Mouse (Mus musculus) CH12.LX (cell line): Measurements from ENCODE around the gene Stk39. TPM values are rescaled to one million over a fixed set of nuclear protein-coding genes. Genes with fewer than 3 reads are reported as not detected.

Experiments
- DNase-seq: peaks from one replicate; pipeline ENCODE4 v3.0.0-alpha.2; 2013; ENCODE audit errors: extremely low read depth
- H3K27ac ChIP-seq: 2 replicates; pipeline ENCODE4 v1.5.1; 2012; ENCODE audit warnings: low read depth, mild to moderate bottlenecking, control low read depth, moderate library complexity; ENCODE audit not compliant: insufficient read depth
- H3K27me3 ChIP-seq: replicated peaks from 2 replicates; pipeline ENCODE3; 2012; ENCODE audit warnings: inconsistent platforms
- H3K36me3 ChIP-seq, 2 experiments: replicated peaks in 1 of 2; 2 replicates each; pipeline versions ENCODE3 to v1.6.1; 2012; ENCODE audit warnings: inconsistent platforms in 1 of 2, low read length in 1 of 2, mild to moderate bottlenecking in 1 of 2, mixed read lengths in 1 of 2, moderate library complexity in 1 of 2; ENCODE audit not compliant: control insufficient read depth in 1 of 2, insufficient read depth in 1 of 2
- H3K4me1 ChIP-seq, 2 experiments: 2 replicates each; pipeline ENCODE4 v1.6.1; 2012; ENCODE audit warnings: inconsistent platforms in 1 of 2, moderate library complexity in 1 of 2; ENCODE audit not compliant: insufficient read depth in 2 of 2, control insufficient read depth in 1 of 2
- H3K4me2 ChIP-seq: 2 replicates; pipeline ENCODE4 v1.6.1; 2012; ENCODE audit warnings: low read depth, mild to moderate bottlenecking, control low read depth; ENCODE audit not compliant: poor library complexity, insufficient read depth, severe bottlenecking
- H3K4me3 ChIP-seq, 3 experiments: fragments of 150-350 bp in 1 of 3; sonication (generic) in 1 of 3; replicated peaks in 1 of 3; 2 replicates each; pipeline versions ENCODE3 to v1.5.1; 2011 to 2012; ENCODE audit warnings: low read depth in 2 of 3, low read length in 2 of 3, mild to moderate bottlenecking in 2 of 3, moderate library complexity in 2 of 3, control low read depth in 1 of 3, improper control_type of control experiment in 1 of 3, inconsistent platforms in 1 of 3, mixed read lengths in 1 of 3; ENCODE audit not compliant: poor library complexity in 1 of 3
- H3K79me2 ChIP-seq: replicated peaks from 2 replicates; pipeline ENCODE4 v1.6.1; 2012; ENCODE audit warnings: mild to moderate bottlenecking, moderate library complexity; ENCODE audit not compliant: control insufficient read depth, poor library complexity, insufficient read depth, severe bottlenecking; ENCODE audit errors: extremely low read depth
- H3K9ac ChIP-seq: 2 replicates; pipeline ENCODE4 v1.6.1; 2012; ENCODE audit warnings: low read depth, mild to moderate bottlenecking, control low read depth, moderate library complexity; ENCODE audit not compliant: insufficient read depth
- H3K9me3 ChIP-seq: replicated peaks from 2 replicates; pipeline ENCODE3; 2012; ENCODE audit warnings: low read length, inconsistent platforms, mixed read lengths
- BHLHE40 ChIP-seq: IDR thresholded peaks from 2 replicates; pipeline ENCODE4 v1.6.1; 2011; ENCODE audit warnings: mild to moderate bottlenecking, low read depth, low read length, improper control_type of control experiment
- CHD1 ChIP-seq: IDR thresholded peaks from 2 replicates; pipeline ENCODE4 v1.6.1; 2012; ENCODE audit warnings: low read depth, low read length, improper control_type of control experiment, inconsistent platforms
- CTCF ChIP-seq, 2 experiments: IDR thresholded peaks in 1 of 2; conservative IDR thresholded peaks in 1 of 2; 2 replicates each; pipeline ENCODE4 v1.5.1; 2011 to 2012; ENCODE audit warnings: low read depth in 2 of 2, low read length in 2 of 2, improper control_type of control experiment in 1 of 2, inconsistent platforms in 1 of 2, mild to moderate bottlenecking in 1 of 2, moderate library complexity in 1 of 2
- E2F4 ChIP-seq: IDR thresholded peaks from 2 replicates; pipeline ENCODE4 v1.6.1; 2011; ENCODE audit warnings: low read depth, low read length, improper control_type of control experiment; ENCODE audit not compliant: insufficient replicate concordance
- ELF1 ChIP-seq: IDR thresholded peaks from 2 replicates; pipeline ENCODE4 v1.6.1; 2014; ENCODE audit warnings: low read depth, mild to moderate bottlenecking, inconsistent platforms, low read length, improper control_type of control experiment
- EP300 ChIP-seq: IDR thresholded peaks from 2 replicates; pipeline ENCODE4 v1.6.1; 2011; ENCODE audit warnings: low read length, improper control_type of control experiment
- ETS1 ChIP-seq: conservative IDR thresholded peaks from 2 replicates; pipeline ENCODE4 v1.6.1; 2012; ENCODE audit warnings: low read depth, mild to moderate bottlenecking, inconsistent platforms, low read length, improper control_type of control experiment, moderate library complexity
- HCFC1 ChIP-seq: IDR thresholded peaks from 2 replicates; pipeline ENCODE4 v1.6.1; 2012; ENCODE audit warnings: low read depth, mild to moderate bottlenecking, inconsistent platforms, low read length, improper control_type of control experiment
- IRF4 ChIP-seq: IDR thresholded peaks from 2 replicates; pipeline ENCODE4 v1.6.1; 2014; ENCODE audit warnings: low read depth, mild to moderate bottlenecking, inconsistent platforms, low read length, improper control_type of control experiment
- JUND ChIP-seq: conservative IDR thresholded peaks from 2 replicates; pipeline ENCODE4 v1.6.1; 2011; ENCODE audit warnings: low read depth, low read length, improper control_type of control experiment
- KAT2A ChIP-seq: IDR thresholded peaks from 2 replicates; pipeline ENCODE4 v1.6.1; 2012; ENCODE audit warnings: low read length, improper control_type of control experiment, inconsistent platforms; ENCODE audit not compliant: insufficient replicate concordance
- MAFK ChIP-seq: IDR thresholded peaks from 2 replicates; pipeline ENCODE4 v1.6.1; 2011; ENCODE audit warnings: low read length, improper control_type of control experiment; ENCODE audit not compliant: insufficient replicate concordance
- MEF2A ChIP-seq: IDR thresholded peaks from 2 replicates; pipeline ENCODE4 v1.6.1; 2014; ENCODE audit warnings: low read depth, mild to moderate bottlenecking, inconsistent platforms, low read length, improper control_type of control experiment, borderline replicate concordance
- MXI1 ChIP-seq: IDR thresholded peaks from 2 replicates; pipeline ENCODE4 v1.6.1; 2011; ENCODE audit warnings: mild to moderate bottlenecking, low read depth, low read length, improper control_type of control experiment
- MYC ChIP-seq: IDR thresholded peaks from 2 replicates; pipeline ENCODE4 v1.6.1; 2011; ENCODE audit warnings: low read depth, mild to moderate bottlenecking, improper control_type of control experiment, low read length
- NELFE ChIP-seq: IDR thresholded peaks from 2 replicates; pipeline ENCODE4 v1.6.1; 2011; ENCODE audit warnings: low read depth, low read length, improper control_type of control experiment
- PAX5 ChIP-seq: IDR thresholded peaks from 2 replicates; pipeline ENCODE4 v1.6.1; 2012; ENCODE audit warnings: low read length, inconsistent platforms, mixed read lengths
- RAD21 ChIP-seq: IDR thresholded peaks from 2 replicates; pipeline ENCODE4 v1.6.1; 2011; ENCODE audit warnings: low read depth, mild to moderate bottlenecking, low read length, improper control_type of control experiment, moderate library complexity
- RCOR1 ChIP-seq: conservative IDR thresholded peaks from 2 replicates; pipeline ENCODE4 v1.6.1; 2012; ENCODE audit warnings: low read depth, mild to moderate bottlenecking, inconsistent platforms, low read length, improper control_type of control experiment
- SMC3 ChIP-seq: IDR thresholded peaks from 2 replicates; pipeline ENCODE4 v1.6.1; 2011; ENCODE audit warnings: low read depth, low read length, improper control_type of control experiment
- TBP ChIP-seq: conservative IDR thresholded peaks from 2 replicates; pipeline ENCODE4 v1.6.1; 2011; ENCODE audit warnings: low read depth, low read length, improper control_type of control experiment
- TCF12 ChIP-seq: IDR thresholded peaks from 2 replicates; pipeline ENCODE4 v1.6.1; 2014; ENCODE audit warnings: low read depth, mild to moderate bottlenecking, inconsistent platforms, low read length, improper control_type of control experiment
- USF1 ChIP-seq: IDR thresholded peaks from 2 replicates; pipeline ENCODE4 v1.6.1; 2014; ENCODE audit warnings: low read depth, mild to moderate bottlenecking, inconsistent platforms, low read length, improper control_type of control experiment
- USF2 ChIP-seq: conservative IDR thresholded peaks from 2 replicates; pipeline ENCODE4 v1.6.1; 2011; ENCODE audit warnings: low read depth, low read length, improper control_type of control experiment
- ZC3H11A ChIP-seq: IDR thresholded peaks from 2 replicates; pipeline ENCODE4 v1.6.1; 2012; ENCODE audit warnings: low read depth, mild to moderate bottlenecking, inconsistent platforms, low read length, improper control_type of control experiment
- ZKSCAN1 ChIP-seq: IDR thresholded peaks from 2 replicates; pipeline ENCODE4 v1.6.1; 2012; ENCODE audit warnings: low read depth, inconsistent platforms, low read length, improper control_type of control experiment, borderline replicate concordance
- ZMIZ1 ChIP-seq: IDR thresholded peaks from 2 replicates; pipeline ENCODE4 v1.6.1; 2012; ENCODE audit warnings: low read depth, mild to moderate bottlenecking, inconsistent platforms, low read length, improper control_type of control experiment
- ZNF384 ChIP-seq: IDR thresholded peaks from 2 replicates; pipeline ENCODE4 v1.6.1; 2012; ENCODE audit warnings: low read depth, low read length, improper control_type of control experiment, inconsistent platforms
- dilution Hi-C: fragments of 300-500 bp; cut with MboI; formaldehyde crosslinking; loops from 2 replicates; pipeline ENCODE4 v1.14.3; 2020; ENCODE audit warnings: low sequenced_read_pairs; ENCODE audit not compliant: extremely low pct_unique_long_range_greater_than_20kb, extremely low pct_ligation_motif_present
- in situ Hi-C: fragments of 300-500 bp; cut with MboI; formaldehyde crosslinking; loops from 3 replicates; pipeline ENCODE4 v1.14.3; 2019; ENCODE audit warnings: low sequenced_read_pairs, low pct_ligation_motif_present, low pct_unique_long_range_greater_than_20kb, mixed read lengths
- polyA plus RNA-seq: library from polyadenylated mRNA; unstranded; fragments of >175 nt; gene quantifications from 2 replicates; pipeline ENCODE4 v1.2.1, GENCODE M21; 2012; ENCODE audit warnings: low read depth; ENCODE audit not compliant: insufficient read length
- total RNA-seq, 2 experiments: library from RNA; depleted of rRNA; stranded (reverse); fragments of 300-350 nt in 1 of 2; fragments of >200 nt in 1 of 2; gene quantifications; 2 replicates each; pipeline ENCODE4 v1.2.3; 2012 to 2014

Gene Stk39
- total and polyA plus RNA-seq, 3 experiments = not detected

GRCm38 (mm10) chr2:68434997-68435396, 37.1 kb downstream of the Stk39 start:
- Histone ChIP-seq H3K36me3 (no peaks in the 10 kb centered on the region), H3K27me3 (no peaks in the 10 kb centered on the region), H3K4me3 (no peak overlapping the region), H3K27ac (no peak overlapping the region), H3K9ac (no peak overlapping the region), H3K79me2 (no peaks in the 10 kb centered on the region), H3K4me1 (no peaks in the 10 kb centered on the region)
- no peak for DNase-seq
- in situ Hi-C loops = no loop called here
- no peak for TF ChIP-seq MYC
- TF ChIP-seq MAFK = no peak
- TF ChIP-seq CTCF (conservative IDR thresholded peaks at IDR 0.05 in 1 of 2, IDR thresholded peaks at IDR 0.05 in 1 of 2; ENCODE audit: low read depth in 2 of 2, low read length in 2 of 2) = no peak
- no peak for TF ChIP-seq TCF12
- no peak for TF ChIP-seq HCFC1
- no peak for TF ChIP-seq PAX5
- TF ChIP-seq ZKSCAN1 = no peak
- TF ChIP-seq NELFE = no peak
- no peak for TF ChIP-seq JUND
- TF ChIP-seq ETS1 = no peak
- no peak for TF ChIP-seq RCOR1
- no peak for TF ChIP-seq ZC3H11A
- TF ChIP-seq CHD1 = no peak
- TF ChIP-seq SMC3 = no peak
- TF ChIP-seq, all 38 proteins: peak for 0
- peaks cover 77% of the 10 kb centered on the region for H3K9me3 ChIP-seq
- dilution Hi-C loops = no loop called here
- no peak overlapping the region for H3K4me2 ChIP-seq

DNA sequence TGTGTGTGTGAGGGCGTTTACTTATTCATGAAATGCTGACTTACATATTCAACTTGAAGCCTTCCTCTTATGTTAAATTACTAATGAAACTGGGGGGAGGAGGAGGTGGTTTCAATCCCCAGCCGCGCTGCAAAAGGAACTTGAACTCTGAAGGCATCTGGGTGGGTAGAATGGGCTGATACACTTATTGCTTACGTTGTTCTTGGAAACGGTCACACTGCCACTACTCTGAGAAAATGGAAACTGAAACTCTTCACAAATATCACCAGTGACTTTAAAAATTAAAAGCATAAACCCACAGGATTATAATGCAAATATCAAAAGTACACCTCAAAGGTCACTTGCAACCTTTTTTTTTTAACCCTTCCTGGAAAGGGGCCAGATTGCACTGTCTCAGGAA, 37.5 kb downstream of the Stk39 start:
- no peak overlapping the region for H3K4me2 ChIP-seq
- dilution Hi-C loops (no loop called here), in situ Hi-C loops (no loop called here)
- no peak for DNase-seq
- TF ChIP-seq CHD1 (no peak), ELF1 (no peak), ZMIZ1 (no peak), RCOR1 (no peak), RAD21 (no peak), MXI1 (no peak), IRF4 (no peak), TCF12 (no peak), CTCF (conservative IDR thresholded peaks at IDR 0.05 in 1 of 2, IDR thresholded peaks at IDR 0.05 in 1 of 2; ENCODE audit: low read depth in 2 of 2, low read length in 2 of 2) (no peak), ZNF384 (no peak), TBP (no peak), MEF2A (no peak), EP300 (no peak), USF2 (no peak), E2F4 (no peak), KAT2A (no peak), BHLHE40 (no peak), USF1 (no peak), MAFK (no peak)
- TF ChIP-seq, all 38 proteins: peak for 0
- no peaks in the 10 kb centered on the region for H3K36me3 ChIP-seq
- H3K9me3 ChIP-seq = peaks cover 77% of the 10 kb centered on the region
- H3K27me3 ChIP-seq = no peaks in the 10 kb centered on the region
- H3K4me3 ChIP-seq = no peak overlapping the region
- H3K9ac ChIP-seq = no peak overlapping the region
- H3K27ac ChIP-seq = no peak overlapping the region
- H3K4me1 ChIP-seq = no peaks in the 10 kb centered on the region
- no peaks in the 10 kb centered on the region for H3K79me2 ChIP-seq
